Mouse (Mus musculus): ENCODE data around the gene Tm6sf1. TPM values are rescaled to one million over a fixed set of nuclear protein-coding genes. Genes with fewer than 3 reads are reported as not detected.

Gene Tm6sf1
- total and polyA plus RNA-seq, 2 experiments from 2014 or later = 12.7 to 17.3 TPM

DNA sequence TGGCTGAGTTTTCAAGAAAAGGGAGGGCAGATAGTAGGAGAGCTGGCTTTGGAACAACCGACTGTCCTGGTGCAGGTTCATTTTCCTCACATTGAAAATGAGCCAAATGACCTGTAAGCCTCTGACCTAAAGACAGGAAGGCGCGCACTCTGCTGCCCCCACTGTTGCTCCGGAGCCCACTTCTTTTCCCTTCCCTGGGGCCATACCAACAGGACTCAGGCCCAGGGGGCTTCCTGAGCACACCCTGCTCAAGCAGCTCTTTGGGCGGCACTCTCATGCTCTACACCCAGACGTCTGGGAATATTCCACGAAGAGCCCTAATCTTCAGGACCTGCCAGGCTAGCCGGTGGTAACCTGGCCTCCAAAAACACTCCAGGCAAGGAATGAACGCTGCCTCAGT lies 565 bp upstream of the Tm6sf1 start:
- no peaks in the 10 kb centered on the region for H3K36me3 ChIP-seq (ENCODE audit: insufficient read depth, low read length)
- ATAC-seq (no peak), DNase-seq (ENCODE audit: low spot score) (no peak)
- H3K4me1 ChIP-seq (ENCODE audit: insufficient read depth, low read length) = peaks cover 4% of the 10 kb centered on the region; the same call in 1 of the 2 replicates
- H3K9me3 ChIP-seq (ENCODE audit: low read length) = no peaks in the 10 kb centered on the region
- H3K9ac ChIP-seq (replicated peaks; ENCODE audit: low read length) = 0 out of 2 replicates have a peak overlapping the region, but pooled peaks have one; percentile 60
- TF ChIP-seq CTCF (IDR thresholded peaks at IDR 0.05; ENCODE audit: low read depth) = no peak
- peak overlapping the region; percentile 98 for H3K4me2 ChIP-seq (ENCODE audit: low read depth, low read length)
- no peak overlapping the region for H3K27ac ChIP-seq
- peak overlapping the region; percentile 54 for H3K4me3 ChIP-seq (ENCODE audit: low read length)
- 15% methylated on average over 9 of the region's 9 CpGs for WGBS
- H3K27me3 ChIP-seq (ENCODE audit: insufficient read depth, low read length) = no peaks in the 10 kb centered on the region; the same call in 1 of the 2 replicates

GRCm38 (mm10) chr7:81860071-81860470 lies 1.3 kb downstream of the Tm6sf1 start:
- 36% methylated on average over 11 of the region's 11 CpGs for WGBS
- ATAC-seq = peak; percentile 33; the same call in 1 of the 2 replicates
- Histone ChIP-seq H3K36me3 (ENCODE audit: insufficient read depth, low read length) (no peaks in the 10 kb centered on the region), H3K4me1 (ENCODE audit: insufficient read depth, low read length) (peaks cover 4% of the 10 kb centered on the region; the same call in 1 of the 2 replicates), H3K4me3 (ENCODE audit: low read length) (peak overlapping the region; percentile 54), H3K27ac (no peak overlapping the region), H3K9me3 (ENCODE audit: low read length) (no peaks in the 10 kb centered on the region), H3K9ac (replicated peaks; ENCODE audit: low read length) (no peak overlapping the region), H3K4me2 (ENCODE audit: low read depth, low read length) (peak overlapping the region; percentile 98), H3K27me3 (ENCODE audit: insufficient read depth, low read length) (no peaks in the 10 kb centered on the region; the same call in 1 of the 2 replicates)
- no peak for TF ChIP-seq CTCF (IDR thresholded peaks at IDR 0.05; ENCODE audit: low read depth)
- no peak for DNase-seq (ENCODE audit: low spot score)

GRCm38 (mm10) chr7:81860996-81861395 lies 2.2 kb downstream of the Tm6sf1 start:
- no peak for TF ChIP-seq CTCF (IDR thresholded peaks at IDR 0.05; ENCODE audit: low read depth)
- H3K9me3 ChIP-seq (ENCODE audit: low read length) = no peaks in the 10 kb centered on the region
- 80% methylated on average over 5 of the region's 5 CpGs for whole genome bisulfite sequencing
- no peaks in the 10 kb centered on the region; the same call in 1 of the 2 replicates for H3K27me3 ChIP-seq (ENCODE audit: insufficient read depth, low read length)
- H3K27ac ChIP-seq = no peak overlapping the region
- no peak overlapping the region for H3K4me2 ChIP-seq (ENCODE audit: low read depth, low read length)
- DNase-seq (ENCODE audit: low spot score) = no peak
- no peak overlapping the region for H3K4me3 ChIP-seq (ENCODE audit: low read length)
- no peaks in the 10 kb centered on the region for H3K36me3 ChIP-seq (ENCODE audit: insufficient read depth, low read length)
- no peak overlapping the region for H3K9ac ChIP-seq (replicated peaks; ENCODE audit: low read length)
- no peak for ATAC-seq
- H3K4me1 ChIP-seq (ENCODE audit: insufficient read depth, low read length) = peaks cover 4% of the 10 kb centered on the region; the same call in 1 of the 2 replicates

- Histone ChIP-seq H3K9me3 (ENCODE audit: low read length) (no peaks in the 10 kb centered on the region), H3K27ac (no peak overlapping the region), H3K4me2 (ENCODE audit: low read depth, low read length) (no peak overlapping the region), H3K36me3 (ENCODE audit: insufficient read depth, low read length) (no peaks in the 10 kb centered on the region), H3K27me3 (ENCODE audit: insufficient read depth, low read length) (no peaks in the 10 kb centered on the region; the same call in 1 of the 2 replicates), H3K9ac (replicated peaks; ENCODE audit: low read length) (no peak overlapping the region), H3K4me1 (ENCODE audit: insufficient read depth, low read length) (peaks cover 4% of the 10 kb centered on the region; the same call in 1 of the 2 replicates), H3K4me3 (ENCODE audit: low read length) (no peak overlapping the region)
- ATAC-seq (no peak), DNase-seq (ENCODE audit: low spot score) (no peak)
- 80% methylated on average over 2 of the region's 2 CpGs for WGBS
- TF ChIP-seq CTCF (IDR thresholded peaks at IDR 0.05; ENCODE audit: low read depth) = no peak
These were observed 2.7 kb downstream of the Tm6sf1 start for GRCm38 (mm10) chr7:81861461-81861860.

- Histone ChIP-seq H3K4me1 (ENCODE audit: insufficient read depth, low read length) (peaks cover 4% of the 10 kb centered on the region; the same call in 1 of the 2 replicates), H3K4me3 (ENCODE audit: low read length) (no peak overlapping the region), H3K9ac (replicated peaks; ENCODE audit: low read length) (no peak overlapping the region), H3K27me3 (ENCODE audit: insufficient read depth, low read length) (no peaks in the 10 kb centered on the region; the same call in 1 of the 2 replicates), H3K36me3 (ENCODE audit: insufficient read depth, low read length) (no peaks in the 10 kb centered on the region), H3K27ac (no peak overlapping the region), H3K4me2 (ENCODE audit: low read depth, low read length) (no peak overlapping the region), H3K9me3 (ENCODE audit: low read length) (no peaks in the 10 kb centered on the region)
- ATAC-seq (no peak), DNase-seq (ENCODE audit: low spot score) (no peak)
- no peak for TF ChIP-seq CTCF (IDR thresholded peaks at IDR 0.05; ENCODE audit: low read depth)
- 65% methylated on average over 4 of the region's 4 CpGs for WGBS
These were observed 3.1 kb downstream of the Tm6sf1 start for GRCm38 (mm10) chr7:81861921-81862320.

- no peaks in the 10 kb centered on the region for H3K36me3 ChIP-seq (ENCODE audit: insufficient read depth, low read length)
- no peak overlapping the region for H3K4me3 ChIP-seq (ENCODE audit: low read length)
- TF ChIP-seq CTCF (IDR thresholded peaks at IDR 0.05; ENCODE audit: low read depth) = no peak
- DNase-seq (ENCODE audit: low spot score) = no peak
- H3K27me3 ChIP-seq (ENCODE audit: insufficient read depth, low read length) = no peaks in the 10 kb centered on the region; the same call in 1 of the 2 replicates
- ATAC-seq = no peak
- 75% methylated on average over 24 of the region's 24 CpGs for WGBS
- no peak overlapping the region for H3K9ac ChIP-seq (replicated peaks; ENCODE audit: low read length)
- no peak overlapping the region for H3K4me2 ChIP-seq (ENCODE audit: low read depth, low read length)
- H3K9me3 ChIP-seq (ENCODE audit: low read length) = no peaks in the 10 kb centered on the region
- H3K4me1 ChIP-seq (ENCODE audit: insufficient read depth, low read length) = peaks cover 4% of the 10 kb centered on the region; the same call in 1 of the 2 replicates
- H3K27ac ChIP-seq = no peak overlapping the region
These were observed 4.1 kb downstream of the Tm6sf1 start for GRCm38 (mm10) chr7:81862587-81863583.
